Mouse (Mus musculus): ENCODE measurements around the gene Hebp2. TPM values are rescaled to one million over a fixed set of nuclear protein-coding genes. Genes with fewer than 3 reads are reported as not detected.

Hebp2 gene
- polyA plus RNA-seq, 1 experiment = not detected

DNA sequence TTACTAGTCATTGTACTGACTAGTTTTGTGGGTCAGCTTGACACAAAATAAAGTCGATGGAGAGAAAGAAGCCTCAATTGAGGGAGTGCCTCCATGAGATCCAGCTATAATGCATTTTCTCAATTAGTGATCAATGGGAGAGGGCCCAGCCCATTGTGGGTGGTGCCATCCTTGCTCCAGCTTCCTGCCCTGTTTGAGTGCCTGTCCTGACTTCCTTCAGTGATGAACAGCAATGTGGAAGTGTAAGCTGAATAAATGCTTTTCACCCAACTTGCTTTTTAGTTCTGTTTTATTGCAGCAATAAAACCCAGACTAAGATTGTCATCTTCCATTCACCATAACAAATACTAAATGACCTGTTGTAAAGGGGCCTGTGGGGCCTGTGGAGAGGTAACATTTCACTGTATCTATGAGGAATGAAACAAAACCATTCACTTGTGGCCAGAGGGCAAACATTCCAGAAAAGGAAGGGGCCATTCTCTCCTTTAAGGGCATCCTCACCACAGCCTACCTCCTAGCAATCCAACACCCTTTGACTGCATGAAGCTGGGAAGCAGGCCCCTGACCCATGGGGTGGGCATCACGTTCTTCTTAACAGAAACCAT lies 37.9 kb downstream of the Hebp2 start:
- H3K27ac ChIP-seq (ENCODE audit: control insufficient read depth, insufficient read depth, low read depth, low read length, poor library complexity) = no peak overlapping the region
- TF ChIP-seq POLR2A (IDR thresholded peaks at IDR 0.05; ENCODE audit: borderline replicate concordance, control insufficient read depth, low read depth, low read length) (no peak), CTCF (IDR thresholded peaks at IDR 0.05; ENCODE audit: control insufficient read depth, insufficient read depth, low read length) (no peak)
- WGBS = 73% methylated on average over 2 of the region's 2 CpGs
- no peak overlapping the region for H3K4me3 ChIP-seq (replicated peaks; ENCODE audit: control insufficient read depth, low read depth, low read length)
- H3K4me1 ChIP-seq (ENCODE audit: control insufficient read depth, insufficient read depth, low read length) = no peaks in the 10 kb centered on the region

- 79% methylated on average over 6 of the region's 6 CpGs for WGBS
- Histone ChIP-seq H3K4me3 (replicated peaks; ENCODE audit: control insufficient read depth, low read depth, low read length) (no peak overlapping the region), H3K4me1 (ENCODE audit: control insufficient read depth, insufficient read depth, low read length) (no peaks in the 10 kb centered on the region), H3K27ac (ENCODE audit: control insufficient read depth, insufficient read depth, low read depth, low read length, poor library complexity) (no peak overlapping the region)
- TF ChIP-seq CTCF (IDR thresholded peaks at IDR 0.05; ENCODE audit: control insufficient read depth, insufficient read depth, low read length) (no peak), POLR2A (IDR thresholded peaks at IDR 0.05; ENCODE audit: borderline replicate concordance, control insufficient read depth, low read depth, low read length) (no peak)
These were observed 39.4 kb downstream of the Hebp2 start for GRCm38 (mm10) chr10:18506501-18506946.

- H3K27ac ChIP-seq (ENCODE audit: control insufficient read depth, insufficient read depth, low read depth, low read length, poor library complexity) = no peak overlapping the region
- H3K4me3 ChIP-seq (replicated peaks; ENCODE audit: control insufficient read depth, low read depth, low read length) = no peak overlapping the region
- no peaks in the 10 kb centered on the region for H3K4me1 ChIP-seq (ENCODE audit: control insufficient read depth, insufficient read depth, low read length)
- 85% methylated on average over 10 of the region's 10 CpGs for WGBS
- TF ChIP-seq CTCF (IDR thresholded peaks at IDR 0.05; ENCODE audit: control insufficient read depth, insufficient read depth, low read length) (no peak), POLR2A (IDR thresholded peaks at IDR 0.05; ENCODE audit: borderline replicate concordance, control insufficient read depth, low read depth, low read length) (no peak)
These were observed 40.2 kb downstream of the Hebp2 start for GRCm38 (mm10) chr10:18505690-18506089.

DNA sequence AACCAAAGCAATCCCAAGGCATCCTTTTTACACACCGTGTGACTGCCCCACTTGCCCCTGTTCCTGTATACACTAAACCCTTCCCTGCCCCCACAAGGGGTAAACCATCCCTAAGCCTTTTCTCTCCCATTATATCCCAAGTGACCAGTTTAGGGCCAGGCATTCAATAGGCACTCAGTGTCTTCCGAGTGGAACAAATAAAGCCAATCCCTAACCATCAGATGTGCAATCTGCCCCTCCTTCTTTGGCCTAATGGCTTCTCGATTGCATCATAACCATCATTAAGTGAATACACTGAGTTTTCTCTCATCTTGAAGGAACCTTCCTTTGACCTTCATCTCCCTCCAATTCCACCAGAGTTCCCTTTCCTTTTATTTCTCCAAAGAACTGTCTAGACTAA lies 43.9 kb downstream of the Hebp2 start:
- Histone ChIP-seq H3K4me1 (ENCODE audit: control insufficient read depth, insufficient read depth, low read length) (no peaks in the 10 kb centered on the region), H3K4me3 (replicated peaks; ENCODE audit: control insufficient read depth, low read depth, low read length) (no peak overlapping the region), H3K27ac (ENCODE audit: control insufficient read depth, insufficient read depth, low read depth, low read length, poor library complexity) (no peak overlapping the region)
- 72% methylated on average over 3 of the region's 3 CpGs for WGBS
- TF ChIP-seq CTCF (IDR thresholded peaks at IDR 0.05; ENCODE audit: control insufficient read depth, insufficient read depth, low read length) (no peak), POLR2A (IDR thresholded peaks at IDR 0.05; ENCODE audit: borderline replicate concordance, control insufficient read depth, low read depth, low read length) (no peak)

GRCm38 (mm10) chr10:18497066-18497465 lies 48.8 kb downstream of the Hebp2 start:
- TF ChIP-seq POLR2A (IDR thresholded peaks at IDR 0.05; ENCODE audit: borderline replicate concordance, control insufficient read depth, low read depth, low read length) (no peak), CTCF (IDR thresholded peaks at IDR 0.05; ENCODE audit: control insufficient read depth, insufficient read depth, low read length) (no peak)

GRCm38 (mm10) chr10:18494249-18494648 lies 51.6 kb downstream of the Hebp2 start:
- 73% methylated on average over 7 of the region's 7 CpGs for WGBS
- H3K27ac ChIP-seq (ENCODE audit: control insufficient read depth, insufficient read depth, low read depth, low read length, poor library complexity) = no peak overlapping the region
- TF ChIP-seq CTCF (IDR thresholded peaks at IDR 0.05; ENCODE audit: control insufficient read depth, insufficient read depth, low read length) = no peak
- no peak for TF ChIP-seq POLR2A (IDR thresholded peaks at IDR 0.05; ENCODE audit: borderline replicate concordance, control insufficient read depth, low read depth, low read length)
- no peaks in the 10 kb centered on the region for H3K4me1 ChIP-seq (ENCODE audit: control insufficient read depth, insufficient read depth, low read length)
- H3K4me3 ChIP-seq (replicated peaks; ENCODE audit: control insufficient read depth, low read depth, low read length) = no peak overlapping the region

More at GRCm38 (mm10) chr10:18497066-18497465, 48.8 kb downstream of the Hebp2 start:
- WGBS = 73% methylated on average over 7 of the region's 7 CpGs
- H3K27ac ChIP-seq (ENCODE audit: control insufficient read depth, insufficient read depth, low read depth, low read length, poor library complexity) = no peak overlapping the region; the same call in 1 of the 2 replicates
- H3K4me3 ChIP-seq (replicated peaks; ENCODE audit: control insufficient read depth, low read depth, low read length) = no peak overlapping the region
- H3K4me1 ChIP-seq (ENCODE audit: control insufficient read depth, insufficient read depth, low read length) = no peaks in the 10 kb centered on the region

DNA sequence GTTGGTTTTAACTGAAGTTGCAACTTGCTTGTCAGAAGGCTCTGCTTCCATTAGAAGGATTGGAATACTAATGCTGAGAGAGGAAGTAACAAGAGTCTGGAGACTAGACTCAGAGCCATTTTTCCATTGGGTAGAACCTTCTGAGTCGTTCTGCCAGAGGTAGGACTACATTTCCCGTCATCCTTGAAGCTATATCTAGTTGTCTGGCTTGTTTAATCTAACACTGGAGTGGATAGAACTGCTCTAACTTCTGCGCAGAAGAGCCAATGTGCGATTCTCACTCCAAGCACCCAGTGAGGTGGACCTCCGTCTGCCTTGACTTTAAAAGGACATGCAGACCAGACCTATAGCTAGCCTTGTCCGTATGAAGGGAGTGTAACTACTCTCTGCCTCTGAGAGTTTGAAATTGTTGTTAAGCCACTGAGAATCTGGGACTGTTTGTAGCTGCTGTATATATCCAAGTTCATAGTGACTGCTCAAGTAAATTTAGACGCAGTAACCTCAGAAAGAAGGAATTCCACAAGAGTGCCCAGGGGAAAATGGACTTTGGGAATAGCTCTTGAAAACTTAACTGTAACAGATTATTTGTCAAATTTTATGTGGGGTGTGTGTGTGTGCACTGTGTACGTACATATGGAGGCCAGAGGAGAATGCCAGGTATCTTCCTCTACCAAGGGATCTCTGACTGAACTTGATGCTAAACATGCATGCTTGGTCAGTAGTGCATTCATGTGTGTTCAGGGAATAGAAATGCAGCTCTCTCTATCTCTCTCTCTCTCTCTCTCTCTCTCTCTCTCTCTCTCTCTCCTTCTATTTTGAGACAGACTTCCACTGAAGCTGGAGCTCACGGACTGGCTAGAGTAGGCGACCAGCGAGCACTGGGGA lies 52.6 kb downstream of the Hebp2 start:
- WGBS = 79% methylated on average over 11 of the region's 11 CpGs

DNA sequence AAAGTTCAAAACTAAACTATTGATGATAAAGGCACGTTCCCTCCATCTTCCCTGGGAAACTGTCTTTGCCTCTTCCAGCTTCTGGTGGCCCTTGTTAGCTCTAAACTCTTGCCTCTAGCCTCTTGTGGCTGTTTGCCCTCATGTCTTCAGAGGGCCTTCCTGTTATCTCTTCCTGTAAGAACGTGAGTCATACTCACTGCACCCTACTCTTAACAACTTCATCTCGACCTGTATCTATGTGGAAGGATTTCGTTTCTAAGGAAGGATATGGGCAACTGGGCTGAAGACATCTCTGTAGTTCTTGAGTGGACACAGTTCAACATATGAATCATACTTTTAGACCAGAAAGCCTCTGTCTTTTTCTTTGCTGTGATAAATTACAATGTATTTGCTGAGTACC lies 53.9 kb downstream of the Hebp2 start:
- Histone ChIP-seq H3K4me3 (replicated peaks; ENCODE audit: control insufficient read depth, low read depth, low read length) (no peak overlapping the region), H3K27ac (ENCODE audit: control insufficient read depth, insufficient read depth, low read depth, low read length, poor library complexity) (no peak overlapping the region), H3K4me1 (ENCODE audit: control insufficient read depth, insufficient read depth, low read length) (no peaks in the 10 kb centered on the region)
- WGBS = 26% methylated on average over 4 of the region's 4 CpGs
- TF ChIP-seq CTCF (IDR thresholded peaks at IDR 0.05; ENCODE audit: control insufficient read depth, insufficient read depth, low read length) = no peak
- TF ChIP-seq POLR2A (IDR thresholded peaks at IDR 0.05; ENCODE audit: borderline replicate concordance, control insufficient read depth, low read depth, low read length) = no peak

More for the DNA sequence above, 52.6 kb downstream of the Hebp2 start:
- no peak for TF ChIP-seq CTCF (IDR thresholded peaks at IDR 0.05; ENCODE audit: control insufficient read depth, insufficient read depth, low read length)
- no peak for TF ChIP-seq POLR2A (IDR thresholded peaks at IDR 0.05; ENCODE audit: borderline replicate concordance, control insufficient read depth, low read depth, low read length)
- no peaks in the 10 kb centered on the region for H3K4me1 ChIP-seq (ENCODE audit: control insufficient read depth, insufficient read depth, low read length)
- H3K4me3 ChIP-seq (replicated peaks; ENCODE audit: control insufficient read depth, low read depth, low read length) = no peak overlapping the region
- H3K27ac ChIP-seq (ENCODE audit: control insufficient read depth, insufficient read depth, low read depth, low read length, poor library complexity) = no peak overlapping the region

All from bone marrow, adult 2 months (tissue).